Mouse (Mus musculus) left cerebral cortex, adult 2 months (tissue): ENCODE data around the gene Fam19a5. TPM values are rescaled to one million over a fixed set of nuclear protein-coding genes. Genes with fewer than 3 reads are reported as not detected.

ENCODE experiments used
- DNase-seq, 2 experiments: peaks; one replicate each; pipeline ENCODE4 v3.0.0; 2021 to 2022; ENCODE audit warnings: low spot score in 2 of 2, mixed read lengths in 1 of 2; ENCODE audit errors: extremely low spot score in 1 of 2
- H3K27ac ChIP-seq: fragments of 200-600 bp; 2 replicates; pipeline ENCODE4 v1.8.1; 2022
- H3K4me3 ChIP-seq: fragments of 200-600 bp; 2 replicates; pipeline ENCODE4 v1.8.1; 2022
- CTCF ChIP-seq: fragments of 200-600 bp; IDR thresholded peaks from 2 replicates; pipeline ENCODE4 v1.8.1; 2022; ENCODE audit warnings: antibody characterized with exemption, mild to moderate bottlenecking, moderate library complexity
- intact Hi-C: fragments of 180-260 bp; cut with DNase I; formaldehyde crosslinking; loops from one replicate; pipeline ENCODE4 v1.15.1; 2025
- total RNA-seq, 2 experiments: library from RNA; stranded (reverse); gene quantifications; 2 replicates each; pipeline ENCODE4 v1.2.3; 2021

Fam19a5 gene
- total RNA-seq, 2 experiments from 2014 or later, result 112 to 119 TPM

GRCm38 (mm10) chr15:87711790-87712189 lies 167.7 kb downstream of the Fam19a5 start:
- TF ChIP-seq CTCF, result no peak
- intact Hi-C loops, result no loop called here
- Histone ChIP-seq H3K27ac (no peak overlapping the region), H3K4me3 (no peak overlapping the region)
- DNase-seq, result no peak

DNA sequence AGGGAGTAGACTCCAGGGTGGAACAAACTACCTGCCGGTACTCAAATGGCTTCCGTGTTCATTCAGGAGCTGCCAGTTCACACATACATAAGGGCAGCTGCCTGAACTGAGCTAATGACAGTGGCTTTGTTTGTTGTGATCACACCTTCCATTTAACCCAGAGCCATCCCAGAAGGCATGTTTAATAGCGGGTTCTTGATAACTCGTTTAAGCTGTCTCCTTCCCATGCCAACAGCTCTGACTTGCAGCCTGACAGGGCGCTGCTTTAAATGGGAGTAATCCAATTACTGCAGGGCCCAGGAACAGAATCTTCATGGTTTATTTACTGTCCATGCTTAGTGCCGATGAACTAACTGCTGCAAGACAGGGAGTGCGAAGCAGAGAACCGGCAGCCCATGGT lies 168.1 kb downstream of the Fam19a5 start:
- DNase-seq, result no peak
- no peak overlapping the region for H3K27ac ChIP-seq
- no peak overlapping the region for H3K4me3 ChIP-seq
- no peak for TF ChIP-seq CTCF
- intact Hi-C loops, result no loop called here

- no peak for TF ChIP-seq CTCF
- DNase-seq, result peak in 1 of 2 experiments; percentile 46
- H3K27ac ChIP-seq, result no peak overlapping the region
- intact Hi-C loops, result no loop called here
- no peak overlapping the region for H3K4me3 ChIP-seq
Measured at GRCm38 (mm10) chr15:87715037-87715676, 171.1 kb downstream of the Fam19a5 start.

GRCm38 (mm10) chr15:87717056-87717455 lies 173.0 kb downstream of the Fam19a5 start:
- intact Hi-C loops, result no loop called here
- peak in 1 of 2 experiments; percentile 31 for DNase-seq
- Histone ChIP-seq H3K4me3 (no peak overlapping the region), H3K27ac (no peak overlapping the region)
- no peak for TF ChIP-seq CTCF

GRCm38 (mm10) chr15:87723455-87723986 lies 179.4 kb downstream of the Fam19a5 start:
- no peak overlapping the region for H3K4me3 ChIP-seq
- TF ChIP-seq CTCF, result no peak
- no peak for DNase-seq
- intact Hi-C loops, result no loop called here
- H3K27ac ChIP-seq, result no peak overlapping the region

- no peak overlapping the region for H3K27ac ChIP-seq
Measured at GRCm38 (mm10) chr15:87726657-87727236, 182.6 kb downstream of the Fam19a5 start.

GRCm38 (mm10) chr15:87736345-87736744 lies 192.2 kb downstream of the Fam19a5 start:
- H3K27ac ChIP-seq, result no peak overlapping the region
- H3K4me3 ChIP-seq, result no peak overlapping the region
- TF ChIP-seq CTCF, result no peak
- no peak for DNase-seq
- intact Hi-C loops, result no loop called here

More at GRCm38 (mm10) chr15:87726657-87727236, 182.6 kb downstream of the Fam19a5 start:
- intact Hi-C loops, result no loop called here
- DNase-seq, result no peak
- H3K4me3 ChIP-seq, result no peak overlapping the region
- no peak for TF ChIP-seq CTCF

DNA sequence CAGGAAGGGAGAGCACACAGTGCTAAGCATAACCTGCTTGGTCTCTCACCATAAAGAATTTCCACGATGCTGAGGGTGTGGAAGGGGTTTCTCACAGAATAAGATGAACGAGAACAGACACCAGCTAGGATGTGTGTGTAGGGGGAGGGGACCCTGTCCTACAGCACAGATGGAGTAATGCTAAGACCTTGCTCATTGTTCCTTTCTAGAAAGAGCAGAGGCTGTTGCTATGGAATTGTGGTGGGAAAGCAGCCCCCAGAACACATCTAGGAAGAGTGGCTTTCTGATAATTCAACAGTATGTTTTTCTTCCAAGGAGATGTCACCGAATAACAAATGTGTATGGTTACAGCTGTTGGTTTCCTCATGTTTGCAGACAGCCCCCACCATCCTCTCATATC lies 211.4 kb downstream of the Fam19a5 start:
- H3K4me3 ChIP-seq, result no peak overlapping the region
- no peak overlapping the region for H3K27ac ChIP-seq
- intact Hi-C loops, result no loop called here
- TF ChIP-seq CTCF, result no peak
- no peak for DNase-seq

GRCm38 (mm10) chr15:87765876-87766275 lies 221.8 kb downstream of the Fam19a5 start:
- intact Hi-C loops, result no loop called here
- no peak overlapping the region for H3K27ac ChIP-seq
- no peak overlapping the region for H3K4me3 ChIP-seq
- no peak for TF ChIP-seq CTCF
- DNase-seq, result no peak

GRCm38 (mm10) chr15:87773955-87774354 lies 229.9 kb downstream of the Fam19a5 start:
- no peak overlapping the region for H3K4me3 ChIP-seq
- peak; percentile 27 for TF ChIP-seq CTCF
- intact Hi-C loops, result no loop called here
- H3K27ac ChIP-seq, result no peak overlapping the region
- no peak for DNase-seq

GRCm38 (mm10) chr15:87783331-87783730 lies 239.2 kb downstream of the Fam19a5 start:
- intact Hi-C loops, result no loop called here
- TF ChIP-seq CTCF, result no peak
- Histone ChIP-seq H3K27ac (no peak overlapping the region), H3K4me3 (no peak overlapping the region)
- DNase-seq, result no peak

DNA sequence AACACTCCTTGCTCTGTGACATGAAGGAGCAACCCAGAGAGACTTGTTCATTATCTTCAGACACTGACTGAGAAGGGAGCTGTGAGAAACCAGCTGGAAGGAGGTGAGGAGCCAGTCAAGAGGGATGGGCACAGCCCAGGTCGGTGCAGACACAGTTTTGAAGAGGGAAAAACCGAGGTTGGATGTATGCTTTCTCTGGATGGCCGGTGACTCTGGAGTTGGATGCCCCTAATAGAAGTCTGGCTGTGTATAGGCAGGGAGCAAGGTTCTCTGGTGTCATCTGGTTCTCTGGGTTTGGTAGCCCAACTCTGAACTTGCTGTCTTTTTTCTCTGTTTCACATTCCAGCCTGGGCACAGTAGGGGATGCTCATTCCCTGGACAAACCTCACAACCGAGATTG lies 245.6 kb downstream of the Fam19a5 start:
- DNase-seq, result no peak
- H3K27ac ChIP-seq, result no peak overlapping the region
- no peak for TF ChIP-seq CTCF
- intact Hi-C loops, result no loop called here
- H3K4me3 ChIP-seq, result no peak overlapping the region

- no peak for DNase-seq
- no peak overlapping the region for H3K4me3 ChIP-seq
- intact Hi-C loops, result no loop called here
- no peak overlapping the region for H3K27ac ChIP-seq
- TF ChIP-seq CTCF, result no peak
Measured at GRCm38 (mm10) chr15:87793661-87794060, 249.6 kb downstream of the Fam19a5 start.
